Mouse (Mus musculus): ENCODE results near the gene Ift88.

GRCm38 (mm10) chr14:57375205-57375604 lies 48.7 kb upstream of the Ift88 start:
- TF ChIP-seq POLR2A (IDR thresholded peaks at IDR 0.05; ENCODE audit: low read depth, low read length) (no peak), CTCF (IDR thresholded peaks at IDR 0.05; ENCODE audit: extremely low read depth, insufficient read depth, insufficient read length, insufficient replicate concordance) (no peak)
